Mouse (Mus musculus): Measurements from ENCODE around the gene Clgn. TPM values are rescaled to one million over a fixed set of nuclear protein-coding genes. Genes with fewer than 3 reads are reported as not detected.

Gene Clgn
- polyA plus RNA-seq, 1 experiment from 2014 or later: 1.7 TPM

- H3K4me3 ChIP-seq: no peak overlapping the region
- H3K27ac ChIP-seq: no peak overlapping the region
- H3K4me1 ChIP-seq: no peaks in the 10 kb centered on the region
- WGBS: 57% methylated on average over 3 of the region's 3 CpGs
- no peak overlapping the region for H3K9ac ChIP-seq
- no peaks in the 10 kb centered on the region for H3K27me3 ChIP-seq
- 0 out of 2 replicates have a peak, but pooled peaks cover 8% of the 10 kb centered on the region for H3K9me3 ChIP-seq
- no peak for ATAC-seq (ENCODE audit: low FRiP score, low read depth)
- no peaks in the 10 kb centered on the region for H3K36me3 ChIP-seq
- no peak overlapping the region for H3K4me2 ChIP-seq (replicated peaks)
Observed at GRCm38 (mm10) chr8:83459606-83460005, 69.9 kb downstream of the Clgn start.

Other genes starting within 250 kb of the Clgn start
- gene Tbc1d9, start 224.5 kb upstream of the Clgn start, polyA plus RNA-seq (2015; fragmentation: Nextera tagmentation; extraction: Ambion mirVana): 1.5 and 1.7 TPM in 2 replicates
- 0.70 and 1.2 TPM in 2 replicates for gene Gm10645, start 223.7 kb upstream of the Clgn start, polyA plus RNA-seq (2015; fragmentation: Nextera tagmentation; extraction: Ambion mirVana)
- not detected in 2 replicates for gene Ucp1, start 99.5 kb upstream of the Clgn start, polyA plus RNA-seq (2015; fragmentation: Nextera tagmentation; extraction: Ambion mirVana)
- gene Elmod2, start 57.4 kb upstream of the Clgn start, polyA plus RNA-seq (2015; fragmentation: Nextera tagmentation; extraction: Ambion mirVana): 21.9 and 22.9 TPM in 2 replicates
- not detected in 2 replicates for gene Mgat4d, start 41.4 kb upstream of the Clgn start, polyA plus RNA-seq (2015; fragmentation: Nextera tagmentation; extraction: Ambion mirVana)
- gene Scoc, start 68.5 kb downstream of the Clgn start, polyA plus RNA-seq (2015; fragmentation: Nextera tagmentation; extraction: Ambion mirVana): 121 and 135 TPM in 2 replicates
- gene Olfr370, start 145.9 kb downstream of the Clgn start, polyA plus RNA-seq (2015; fragmentation: Nextera tagmentation; extraction: Ambion mirVana): not detected in 2 replicates
- gene Ndufb7, start 176.8 kb downstream of the Clgn start, polyA plus RNA-seq (2015; fragmentation: Nextera tagmentation; extraction: Ambion mirVana): 282 and 290 TPM in 2 replicates
- gene Tecr, start 218.1 kb downstream of the Clgn start, polyA plus RNA-seq (2015; fragmentation: Nextera tagmentation; extraction: Ambion mirVana): 578 and 605 TPM in 2 replicates
- gene Dnajb1, start 218.3 kb downstream of the Clgn start, polyA plus RNA-seq (2015; fragmentation: Nextera tagmentation; extraction: Ambion mirVana): 67.0 and 72.5 TPM in 2 replicates

All from limb, embryonic 13.5 days (tissue).